Mouse (Mus musculus): ENCODE results near the gene Stat6.

The Stat6 gene

GRCm38 (mm10) chr10:127615034-127615374, 27.8 kb upstream of the Stat6 start:
- DNase-seq (ENCODE audit: low read depth, low spot score) = no peak

GRCm38 (mm10) chr10:127615591-127615990, 27.2 kb upstream of the Stat6 start:
- DNase-seq (ENCODE audit: low read depth, low spot score) = no peak

GRCm38 (mm10) chr10:127616261-127616679, 26.5 kb upstream of the Stat6 start:
- no peak for DNase-seq (ENCODE audit: low read depth, low spot score)

GRCm38 (mm10) chr10:127617294-127617693, 25.5 kb upstream of the Stat6 start:
- no peak for DNase-seq (ENCODE audit: low read depth, low spot score)

GRCm38 (mm10) chr10:127618173-127618572, 24.6 kb upstream of the Stat6 start:
- DNase-seq (ENCODE audit: low read depth, low spot score) = no peak

GRCm38 (mm10) chr10:127619119-127619721, 23.6 kb upstream of the Stat6 start:
- no peak for DNase-seq (ENCODE audit: low read depth, low spot score)

- DNase-seq (ENCODE audit: low read depth, low spot score) = no peak
These were observed 22.8 kb upstream of the Stat6 start for GRCm38 (mm10) chr10:127619941-127620405.

GRCm38 (mm10) chr10:127620406-127621190, 22.2 kb upstream of the Stat6 start, which contains the start of gene Lrp1:
Gene Lrp1, minus strand, starts transcription at chr10:127621148.
- DNase-seq (ENCODE audit: low read depth, low spot score) = peak; percentile 49

- DNase-seq (ENCODE audit: low read depth, low spot score) = peak; percentile 78
These were observed 21.4 kb upstream of the Stat6 start for GRCm38 (mm10) chr10:127621191-127622056.

GRCm38 (mm10) chr10:127622057-127622392, 20.8 kb upstream of the Stat6 start:
- no peak for DNase-seq (ENCODE audit: low read depth, low spot score)

- DNase-seq (ENCODE audit: low read depth, low spot score) = no peak
These were observed 20.1 kb upstream of the Stat6 start for GRCm38 (mm10) chr10:127622661-127623060.

- DNase-seq (ENCODE audit: low read depth, low spot score) = no peak
These were observed 19.2 kb upstream of the Stat6 start for GRCm38 (mm10) chr10:127623439-127624216.

GRCm38 (mm10) chr10:127626433-127626832, 16.4 kb upstream of the Stat6 start:
- DNase-seq (ENCODE audit: low read depth, low spot score) = no peak

- DNase-seq (ENCODE audit: low read depth, low spot score) = no peak
These were observed 11.2 kb upstream of the Stat6 start for GRCm38 (mm10) chr10:127631261-127632214.

- no peak for DNase-seq (ENCODE audit: low read depth, low spot score)
These were observed 10.0 kb upstream of the Stat6 start for GRCm38 (mm10) chr10:127632668-127633271.

- no peak for DNase-seq (ENCODE audit: low read depth, low spot score)
These were observed 2.4 kb upstream of the Stat6 start for GRCm38 (mm10) chr10:127640421-127640820.

- peak; percentile 77 for DNase-seq (ENCODE audit: low read depth, low spot score)
These were observed 670 bp upstream of the Stat6 start for GRCm38 (mm10) chr10:127641861-127642771.

GRCm38 (mm10) chr10:127643553-127644238, 910 bp downstream of the Stat6 start:
- no peak for DNase-seq (ENCODE audit: low read depth, low spot score)
